Mouse (Mus musculus) fibroblast of lung, adult 2 months (primary cell): ENCODE results near the gene Usp20.
A peak's percentile ranks its signal among the peaks of the same experiment; 100 is the strongest.
"Not testable (repeated sequence)": the region's sequence is repeated elsewhere in the genome, so short reads cannot be mapped to it uniquely, and the experiment has no call there.

Experiments used
- DNase-seq: peaks from one replicate; pipeline ENCODE4 v3.0.0-alpha.2; 2011; ENCODE audit warnings: low read depth

Gene Usp20

DNA sequence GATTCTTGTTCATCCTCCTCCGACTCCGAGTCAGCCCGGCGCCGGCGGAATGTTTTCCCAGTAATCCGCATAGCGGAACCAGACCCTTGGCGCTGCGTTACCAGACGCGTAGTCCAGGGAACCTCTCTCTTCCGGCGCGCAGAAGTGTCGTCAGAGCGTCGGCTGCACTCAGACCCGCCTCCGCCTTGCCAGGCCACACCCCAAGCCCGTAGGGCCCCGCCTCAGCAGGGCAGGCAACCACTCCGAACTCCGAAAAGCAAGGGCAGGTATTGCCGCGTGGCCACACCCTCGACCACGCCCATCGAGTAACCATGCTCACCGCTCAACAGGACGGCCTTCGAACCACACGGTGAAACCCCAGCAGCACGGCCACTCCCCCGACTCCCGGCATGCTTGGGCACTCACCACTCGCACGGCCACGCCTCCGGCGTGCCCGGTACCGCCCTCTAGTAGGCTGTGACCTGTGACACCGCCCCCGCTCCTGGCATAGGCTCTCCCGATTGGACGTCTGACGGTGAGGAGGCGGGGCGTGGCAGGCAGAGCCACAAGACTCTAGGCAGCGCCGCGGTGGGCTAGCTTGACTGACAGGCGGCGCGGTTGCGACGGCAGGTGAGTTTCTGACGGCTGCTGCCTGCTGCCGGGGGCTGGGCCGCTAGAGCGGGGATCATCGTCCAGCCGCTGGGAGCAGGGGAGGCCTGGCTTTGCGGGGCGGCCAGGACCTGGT is at the start of gene Usp20, which contains the start of gene BC005624:
TSS of gene Usp20 (plus strand) at position 490 of the 724 bp plus-strand sequence.
TSS of gene BC005624 (minus strand) at position 412 of the 724 bp plus-strand sequence.
- DNase-seq, result peak; percentile 100

DNA sequence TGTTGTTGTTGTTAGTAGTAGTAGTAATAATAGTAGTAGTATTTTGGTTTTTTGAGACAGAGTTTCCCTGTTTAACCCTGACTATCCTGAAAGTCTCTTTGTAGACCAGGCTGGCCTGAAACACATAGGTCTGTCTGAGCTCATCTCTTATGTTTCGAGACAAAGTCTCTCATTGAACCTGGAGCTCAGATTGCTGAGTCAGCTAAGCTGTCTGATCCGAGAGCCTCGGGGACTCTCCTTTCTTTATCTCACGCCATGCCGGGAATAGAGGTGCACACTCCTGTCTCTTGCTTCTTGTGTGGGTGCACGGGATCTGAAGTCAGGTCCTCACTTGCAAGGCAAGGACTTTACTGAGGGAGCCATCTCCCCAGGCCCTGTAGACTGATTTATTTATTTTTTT is 49.0 kb upstream of the Usp20 start:
- no peak for DNase-seq

DNA sequence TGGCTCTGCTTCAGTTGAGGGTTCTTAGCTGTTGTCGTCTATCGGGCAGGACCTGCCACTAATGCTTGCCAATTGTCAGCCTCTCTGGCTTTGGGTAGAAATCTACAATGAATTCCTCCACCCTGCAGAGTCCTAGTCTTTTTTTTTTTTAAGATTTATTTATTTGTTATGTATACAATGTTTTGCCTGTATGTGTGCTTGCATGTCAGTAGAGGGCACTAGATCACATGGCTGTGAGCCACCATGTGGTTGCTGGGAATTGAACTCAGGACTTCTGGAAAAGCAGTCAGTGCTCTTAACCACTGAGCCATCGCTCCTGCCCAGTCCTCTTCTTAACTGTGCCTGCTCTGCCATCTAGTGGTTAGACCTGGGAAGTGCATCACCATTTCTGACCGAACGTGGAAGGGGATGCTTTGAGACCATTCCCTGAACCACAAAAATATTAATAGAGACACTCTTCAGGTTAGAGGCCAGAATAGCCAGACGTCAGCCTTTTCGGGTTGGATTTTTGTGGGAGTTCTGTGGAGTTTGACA is 48.1 kb upstream of the Usp20 start:
- no peak for DNase-seq

DNA sequence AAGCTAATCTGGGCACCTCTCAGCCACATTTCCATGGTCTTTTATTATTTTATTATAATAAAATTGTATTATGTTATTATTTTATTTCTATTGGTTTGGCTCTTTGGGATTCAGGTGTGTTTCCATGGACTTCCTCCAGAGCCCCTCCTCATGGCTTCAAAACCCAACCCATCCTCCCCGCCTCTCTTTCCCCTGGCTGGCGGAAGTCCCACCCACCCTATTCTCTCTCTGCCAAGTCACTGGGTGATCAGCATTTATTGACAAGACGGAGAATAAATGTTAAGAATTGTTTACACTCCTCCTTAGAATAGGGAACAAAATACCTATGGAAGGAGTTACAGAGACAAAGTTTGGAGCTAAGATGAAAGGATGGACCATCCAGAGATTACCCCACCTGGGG is 45.3 kb upstream of the Usp20 start:
- DNase-seq, result no peak

DNA sequence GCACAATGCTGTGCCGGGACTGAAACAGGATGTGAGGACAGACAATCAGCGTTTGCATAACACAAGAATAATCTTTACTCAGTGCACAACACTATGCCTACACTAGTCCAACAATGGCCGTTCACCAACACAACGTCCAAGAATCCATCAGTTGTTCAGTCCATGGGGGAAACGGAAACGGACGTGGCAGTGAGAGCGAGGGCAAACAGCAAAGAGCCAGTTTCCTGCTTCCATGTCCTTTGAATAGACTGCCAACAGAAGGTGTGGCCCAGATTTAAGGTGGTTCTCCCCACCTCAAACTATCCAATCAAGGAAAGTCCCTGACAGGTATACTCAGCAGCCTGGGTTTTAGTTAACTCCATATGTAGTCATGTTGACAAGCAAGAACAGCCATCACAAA is 44.3 kb upstream of the Usp20 start:
- DNase-seq, result no peak

DNA sequence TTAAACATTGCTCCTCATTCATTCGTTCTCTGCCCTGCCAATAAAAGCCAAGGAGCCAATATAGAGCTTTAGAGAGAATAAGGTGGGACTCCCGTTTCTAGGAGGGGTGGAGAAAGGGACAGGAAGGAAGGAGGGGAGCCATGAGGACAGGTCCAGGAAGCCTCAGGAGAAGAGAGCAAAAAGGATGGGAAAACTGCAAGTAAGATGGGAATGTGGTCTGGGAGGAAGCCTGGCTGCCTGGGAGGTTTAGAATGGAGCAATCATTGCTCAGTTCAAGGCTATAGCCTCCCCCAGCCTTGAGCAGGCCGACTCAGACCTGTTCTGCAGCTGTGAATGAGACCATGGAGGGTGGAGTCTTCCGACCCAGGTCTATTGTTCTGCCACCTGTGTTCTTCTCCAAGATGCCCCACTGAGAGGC is 43.5 kb upstream of the Usp20 start:
- DNase-seq, result no peak

DNA sequence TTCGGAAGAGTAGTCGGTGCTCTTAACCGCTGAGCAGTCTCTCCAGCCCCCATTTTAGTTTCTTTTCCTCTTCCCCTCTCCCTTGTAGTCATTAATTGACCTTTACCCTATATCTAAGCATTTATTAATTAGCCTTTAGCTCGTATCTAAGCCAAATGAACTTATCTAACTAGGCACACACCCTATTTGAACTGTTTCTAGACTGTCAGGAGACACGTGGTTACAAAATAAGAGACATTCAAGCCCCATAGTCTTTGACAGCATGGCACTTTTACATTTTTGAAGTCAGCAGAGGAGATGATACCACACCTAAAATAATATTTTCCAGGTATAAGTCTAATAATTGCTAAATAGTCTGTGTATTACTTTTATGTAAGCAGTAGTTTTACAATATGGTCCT is 40.5 kb upstream of the Usp20 start:
- DNase-seq, result no peak

DNA sequence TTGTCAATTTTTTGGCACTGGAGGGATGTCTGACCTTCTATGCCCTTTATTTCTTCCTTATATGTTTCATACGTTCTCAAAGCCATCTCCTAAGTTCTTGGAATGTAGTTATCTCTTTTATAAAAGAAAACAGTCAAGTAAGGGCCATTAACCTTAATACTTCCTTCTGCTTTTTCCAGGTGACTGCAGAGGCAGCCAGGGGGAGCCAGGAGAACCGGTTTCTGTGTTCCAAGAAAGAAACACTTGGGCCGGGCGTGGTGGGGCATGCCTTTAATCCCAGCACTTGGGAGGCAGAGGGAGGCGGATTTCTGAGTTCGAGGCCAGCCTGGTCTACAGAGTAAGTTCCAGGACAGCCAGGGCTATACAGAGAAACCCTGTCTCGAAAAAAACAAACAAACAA is 40.0 kb upstream of the Usp20 start:
- DNase-seq, result not testable (repeated sequence)

DNA sequence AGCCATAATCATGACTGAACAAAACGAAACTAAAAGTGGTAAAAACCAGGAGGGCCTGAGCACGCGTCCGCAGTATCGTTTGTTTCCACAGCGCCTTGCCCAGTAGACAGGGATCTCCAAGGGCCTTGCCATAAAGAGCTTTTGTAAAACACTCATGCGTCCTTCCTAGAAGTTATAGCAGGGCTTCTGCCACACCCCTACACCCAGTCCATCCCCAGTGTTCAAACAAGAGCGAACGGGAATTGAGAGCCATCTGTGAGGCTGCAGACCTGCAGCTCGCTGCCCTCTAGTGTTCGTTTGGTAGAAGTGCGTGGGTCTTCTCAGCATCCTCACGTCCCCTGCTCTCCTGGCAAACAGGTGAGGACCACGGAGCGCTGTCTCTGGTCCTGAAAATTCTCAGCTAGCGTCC is 39.5 kb upstream of the Usp20 start:
- DNase-seq, result peak; percentile 49

DNA sequence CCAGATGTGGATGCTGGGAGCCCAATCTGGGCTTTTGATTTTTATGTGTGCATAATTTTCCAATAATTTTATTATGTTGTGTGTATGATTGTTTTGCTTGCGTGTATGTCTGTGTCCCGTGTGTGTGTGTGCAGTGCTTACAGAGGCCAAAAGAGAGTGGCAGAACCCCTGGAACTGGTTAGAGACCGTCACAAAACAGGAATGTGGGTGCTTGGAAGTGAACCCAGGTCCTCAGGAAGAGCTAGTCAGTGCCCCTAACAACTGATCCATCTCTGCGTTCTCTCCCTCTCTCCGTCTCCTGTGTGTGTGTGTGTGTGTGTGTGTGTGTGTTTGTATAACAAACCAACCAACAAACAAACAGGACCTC is 29.6 kb upstream of the Usp20 start:
- no peak for DNase-seq

DNA sequence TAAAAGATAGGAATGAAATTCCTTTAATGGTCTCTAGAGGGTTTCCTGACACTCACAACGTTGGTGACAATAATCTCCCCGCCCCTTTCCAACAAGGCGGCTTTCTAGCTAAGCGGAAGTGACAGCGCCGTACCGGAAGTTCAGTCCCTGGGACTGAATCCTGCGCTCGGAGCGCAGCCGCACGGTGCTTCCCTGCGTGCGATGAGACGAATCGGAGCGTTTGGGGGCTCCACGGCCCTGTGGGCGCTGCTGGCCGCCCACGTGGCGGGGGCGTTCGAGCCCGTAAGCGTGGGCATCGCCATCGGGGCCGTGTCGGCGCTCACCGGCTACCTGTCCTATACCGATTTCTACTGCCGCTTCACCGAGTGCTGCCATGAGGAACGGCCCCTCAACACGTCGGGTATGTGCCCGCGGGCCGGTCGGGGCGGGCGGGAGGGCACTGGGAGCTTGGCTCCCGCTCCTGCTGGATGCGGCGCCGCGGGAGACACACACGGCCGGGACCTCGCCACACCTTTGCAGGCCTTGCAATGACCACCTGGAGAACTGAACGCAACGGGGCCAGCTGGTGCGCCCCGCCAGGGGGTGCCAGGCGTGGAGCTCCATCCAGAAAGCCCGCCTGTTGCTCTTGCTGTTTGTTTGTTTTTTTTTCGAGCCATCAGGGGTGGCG is 29.1 kb upstream of the Usp20 start, which contains the start of gene Tor1b:
TSS of gene Tor1b (plus strand) at position 136 of the 667 bp plus-strand sequence.
- DNase-seq, result peak; percentile 49

DNA sequence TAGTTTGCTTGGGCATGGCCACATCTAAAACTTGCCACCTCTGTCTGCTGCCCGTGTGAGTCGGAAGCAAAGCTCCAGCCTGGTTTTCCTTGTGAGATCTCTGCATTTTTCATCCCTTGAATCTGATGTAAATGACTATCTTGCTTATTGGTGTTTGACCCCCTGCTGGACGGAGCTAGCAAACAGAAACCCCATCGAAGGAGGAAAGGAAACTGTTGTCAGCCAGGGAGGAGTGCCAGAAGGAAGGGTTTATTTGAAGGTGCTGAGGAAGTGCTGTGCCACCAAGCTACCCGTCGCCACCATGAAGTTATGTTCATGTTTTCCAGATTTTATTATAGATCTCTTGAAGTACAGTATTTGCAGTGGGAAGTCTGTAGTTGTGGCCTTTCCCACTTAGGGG is 27.3 kb upstream of the Usp20 start:
- DNase-seq, result no peak

DNA sequence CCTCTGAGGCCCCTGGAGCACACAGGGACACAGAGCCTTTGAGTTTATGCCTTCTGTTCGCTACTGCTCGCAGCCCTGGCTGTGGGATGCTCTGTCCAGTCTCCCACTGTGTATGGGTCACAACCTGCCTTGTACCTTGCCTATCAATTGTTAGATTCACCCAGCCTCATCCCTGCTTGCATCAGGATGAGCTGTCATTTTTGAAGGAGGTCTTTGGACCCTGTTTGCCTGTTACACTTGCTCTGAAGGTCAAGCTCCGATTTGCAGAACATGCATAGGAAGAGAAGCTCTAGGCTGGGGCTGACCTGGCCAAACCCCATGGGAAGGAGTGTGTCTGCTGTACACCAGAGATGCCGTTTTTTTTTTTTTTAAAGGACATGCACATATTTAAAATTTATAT is 24.6 kb upstream of the Usp20 start:
- DNase-seq, result no peak

DNA sequence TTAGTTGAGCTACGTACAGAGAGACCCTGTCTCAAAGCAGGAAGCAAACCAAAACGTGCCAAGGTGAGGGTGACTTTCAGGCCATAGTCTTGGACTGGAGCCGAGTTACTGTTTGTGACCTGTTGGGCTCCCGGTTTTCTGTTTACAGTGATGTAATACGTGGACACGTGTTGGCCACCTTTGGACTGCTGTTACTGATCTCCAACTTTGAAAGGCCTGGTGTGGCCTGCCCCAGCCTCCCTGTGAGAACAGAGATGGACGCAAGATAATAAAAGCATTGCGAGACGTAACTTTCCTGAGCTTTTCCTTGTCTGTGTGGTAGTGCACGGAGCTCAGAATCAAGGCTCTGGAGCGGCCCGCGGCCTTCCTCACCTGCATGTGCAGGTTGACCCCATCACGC is 23.4 kb upstream of the Usp20 start:
- DNase-seq, result no peak

DNA sequence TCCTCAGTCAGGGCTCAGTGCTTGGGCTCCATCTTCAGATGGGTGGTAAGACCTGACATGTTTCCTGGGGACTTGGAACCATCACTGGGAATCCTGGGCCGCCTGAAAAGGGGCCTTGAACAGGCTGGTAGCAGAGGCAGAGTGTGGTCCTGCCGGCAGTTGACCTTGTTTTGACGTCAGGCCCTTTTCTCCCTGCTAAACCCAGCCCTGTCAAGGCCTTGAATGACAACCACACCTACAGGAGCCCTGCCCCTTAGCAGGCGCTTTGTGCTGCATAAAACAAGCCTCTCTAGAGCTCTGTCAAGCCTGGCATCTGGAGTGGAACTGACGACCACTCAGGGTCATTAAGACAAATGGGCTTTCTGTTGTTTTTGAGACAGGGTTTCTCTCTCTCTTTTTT is 22.2 kb upstream of the Usp20 start:
- DNase-seq, result no peak

DNA sequence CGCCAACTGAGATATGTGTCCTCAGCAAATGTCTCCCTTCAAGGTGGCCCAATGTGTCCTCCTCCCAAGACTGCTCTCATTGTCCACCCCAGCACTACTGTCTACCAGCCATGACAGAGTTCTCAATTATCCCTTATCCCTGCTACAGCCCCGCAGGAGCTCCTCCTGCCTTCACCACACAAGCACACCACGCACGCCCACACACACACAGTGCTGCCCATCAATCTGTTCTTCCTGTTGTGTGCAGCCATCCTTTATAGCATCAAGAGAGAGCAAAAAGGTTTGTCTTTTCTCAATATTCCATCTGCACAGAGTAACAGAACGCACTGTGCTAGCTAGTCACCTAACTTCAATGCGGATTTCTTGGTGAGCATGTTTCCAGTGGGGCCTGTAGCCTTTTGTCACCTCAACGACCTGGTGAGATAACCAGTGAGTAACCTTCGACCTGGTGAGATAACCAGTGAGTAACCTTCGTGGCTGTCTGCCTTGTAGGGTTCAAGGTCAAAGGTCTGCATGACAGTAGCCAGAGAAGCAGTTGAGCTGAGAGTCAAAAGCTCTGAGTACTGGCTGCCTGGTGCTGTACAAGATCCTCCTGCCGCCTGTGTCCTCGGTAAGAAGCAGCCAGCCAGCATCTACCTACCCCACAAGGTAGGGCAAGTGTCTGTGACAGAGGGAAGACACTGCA is 19.4 kb upstream of the Usp20 start:
- no peak for DNase-seq

DNA sequence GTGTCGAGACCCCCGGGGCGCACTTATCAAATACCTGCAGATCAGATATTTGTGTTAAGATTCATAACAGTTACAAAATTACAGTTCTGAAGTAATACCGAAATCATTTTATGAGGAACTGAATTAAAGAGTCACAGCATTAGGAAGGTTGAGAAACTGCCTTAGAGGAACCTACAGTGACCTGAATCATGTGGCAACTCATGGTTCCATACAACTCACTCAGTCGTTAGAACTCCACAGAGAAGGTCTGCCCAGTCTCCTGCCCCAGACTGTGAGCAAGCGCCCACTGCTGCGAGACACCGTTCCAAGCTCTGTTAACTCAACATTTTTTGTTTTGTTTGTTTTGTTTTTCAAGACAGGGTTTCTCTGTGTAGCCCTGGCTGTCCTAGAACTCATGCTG is 16.5 kb upstream of the Usp20 start:
- DNase-seq, result no peak

DNA sequence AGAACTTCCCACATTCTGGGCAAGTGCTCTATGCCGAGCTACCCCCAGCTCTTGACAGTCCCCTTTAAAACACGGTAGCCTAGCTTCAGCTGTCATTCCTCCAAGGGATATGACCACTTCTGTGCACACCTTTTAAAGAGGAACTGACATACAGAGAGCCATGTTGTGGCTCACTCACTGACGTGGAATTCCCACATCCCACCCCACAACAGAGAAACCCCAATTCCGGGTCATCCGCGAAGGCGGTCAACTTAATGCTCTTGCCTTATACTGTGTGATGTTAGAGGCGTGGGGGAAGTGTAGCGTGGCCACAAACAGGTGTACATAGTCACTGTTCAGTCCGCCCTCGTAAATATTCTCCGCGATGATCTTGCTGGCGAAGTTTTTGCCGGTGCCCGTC is 15.3 kb upstream of the Usp20 start:
- no peak for DNase-seq

DNA sequence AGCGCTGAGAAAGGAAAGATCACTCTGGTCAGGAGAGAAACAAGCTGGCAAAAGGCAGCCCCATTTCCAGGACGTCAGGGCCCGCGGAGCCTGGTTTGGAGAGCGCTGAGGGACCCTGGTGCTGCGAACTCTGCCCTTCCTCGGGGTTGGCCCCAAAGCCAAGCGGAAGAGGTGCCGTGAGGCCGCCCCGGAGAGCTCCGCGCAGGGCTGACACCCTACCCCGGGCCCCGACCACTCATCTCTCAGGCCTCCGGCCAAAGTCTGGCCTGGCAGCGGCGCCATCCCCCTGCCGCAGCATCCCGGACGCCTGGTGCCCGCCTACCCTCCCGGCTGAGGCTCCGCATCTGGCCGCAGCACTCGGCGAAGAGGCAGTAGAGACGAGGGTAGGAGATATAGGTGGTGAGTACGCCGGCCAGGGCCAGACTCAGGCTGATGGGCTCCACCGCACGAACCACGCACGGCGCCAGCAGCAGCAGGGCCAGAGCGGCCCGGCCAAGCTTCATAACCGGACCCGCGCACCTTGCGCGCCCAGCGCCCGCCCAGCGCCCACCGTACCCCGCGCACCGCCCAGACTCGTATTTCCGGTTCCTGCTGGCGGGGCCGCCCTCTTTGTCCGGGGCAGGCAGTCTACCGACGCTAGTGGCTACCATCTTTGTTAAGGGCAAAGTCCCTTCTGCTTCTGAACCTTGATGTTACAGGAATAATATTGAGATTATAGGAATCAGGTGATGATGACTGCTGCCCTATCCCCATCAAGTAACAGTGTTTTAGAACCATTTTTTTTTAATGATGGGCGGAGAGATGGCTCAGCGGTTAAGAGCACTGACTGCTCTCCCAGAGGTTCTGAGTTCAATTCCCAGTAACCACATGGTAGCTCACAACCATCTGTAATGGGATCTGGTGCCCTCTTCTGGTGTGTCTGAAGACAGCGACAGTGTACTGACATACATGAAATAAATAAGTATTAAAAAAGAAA is 14.4 kb upstream of the Usp20 start, which contains the start of gene Tor1a:
TSS of gene Tor1a (minus strand) at position 582 of the 976 bp plus-strand sequence.
- peak; percentile 54 for DNase-seq

DNA sequence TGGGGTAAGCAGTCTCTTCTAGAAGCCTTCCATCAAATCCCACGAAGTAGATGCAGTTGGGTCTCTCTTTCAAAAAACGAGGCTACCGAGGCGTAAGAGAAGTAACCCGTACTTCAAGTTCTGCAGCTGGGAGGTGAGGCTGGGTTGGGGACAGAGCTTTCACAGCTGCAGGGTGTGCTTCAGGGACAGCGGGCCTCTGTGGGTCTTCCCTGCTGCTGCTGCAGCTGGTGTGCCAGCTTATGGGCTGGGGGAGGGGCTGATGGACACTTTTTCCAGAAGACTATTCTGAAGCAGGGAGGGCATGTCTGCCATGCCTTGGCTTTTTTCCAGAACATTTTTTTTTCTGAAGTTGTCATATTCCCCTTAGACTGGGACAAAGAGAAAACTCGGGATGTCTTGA is 945 bp downstream of the Usp20 start:
- no peak for DNase-seq
